Mouse (Mus musculus) macrophage (primary cell): Measurements from ENCODE around the gene Gm28305. TPM values are rescaled to one million over a fixed set of nuclear protein-coding genes. Genes with fewer than 3 reads are reported as not detected.

Experiments used
- polyA plus RNA-seq: library from polyadenylated mRNA; stranded (reverse); fragments of 250-400 nt; gene quantifications from 3 replicates; pipeline ENCODE4 v1.2.4, GENCODE M21; 2018; ENCODE audit warnings: inconsistent platforms

Gm28305 gene
- polyA plus RNA-seq, 1 experiment from 2014 or later = not detected

Other genes starting within 250 kb of the Gm28305 start
- 1.00 to 2.6 TPM (median 1.8 TPM) in 3 replicates for gene Nphp3, start 38.1 kb upstream of the Gm28305 start, polyA plus RNA-seq
- gene Uba5, start 22.5 kb downstream of the Gm28305 start, polyA plus RNA-seq = 34.9 to 41.7 TPM (median 39.6 TPM) in 3 replicates
- gene Acad11, start 22.7 kb downstream of the Gm28305 start, polyA plus RNA-seq = 8.3 to 8.7 TPM (median 8.7 TPM) in 3 replicates
- gene Ackr4, start 86.3 kb downstream of the Gm28305 start, polyA plus RNA-seq = not detected in 3 replicates
- gene Dnajc13, start 222.3 kb downstream of the Gm28305 start, polyA plus RNA-seq = 52.3 to 82.4 TPM (median 64.2 TPM) in 3 replicates